Mouse (Mus musculus): ENCODE measurements at regions not wholly inside any gene's neighbourhood (a gene's known extent, or its start where the extent isn't known, plus 50 kb on each side); places are given as distances from the start of the nearest gene placed in this dataset.

DNA sequence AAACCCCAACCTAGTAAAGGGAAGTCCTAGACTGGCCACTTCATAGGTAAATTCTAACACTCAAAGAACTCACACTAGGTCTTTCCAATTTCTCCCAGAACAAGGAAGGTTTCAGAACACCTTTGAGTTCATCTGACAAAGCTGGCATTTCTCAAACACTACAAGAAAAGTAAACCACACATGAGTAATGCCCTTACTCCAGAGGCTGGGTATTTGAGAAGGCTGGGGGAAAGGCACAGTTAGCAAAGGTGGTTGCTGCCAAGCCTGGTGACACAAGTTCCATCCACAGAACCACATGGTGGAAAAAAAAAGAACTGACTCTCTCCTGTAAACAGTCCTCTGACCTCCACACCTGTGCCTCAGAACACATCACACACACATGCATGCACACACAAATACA lies 111.9 kb upstream of the Ccnd1 start:
- DNase-seq = no peak

DNA sequence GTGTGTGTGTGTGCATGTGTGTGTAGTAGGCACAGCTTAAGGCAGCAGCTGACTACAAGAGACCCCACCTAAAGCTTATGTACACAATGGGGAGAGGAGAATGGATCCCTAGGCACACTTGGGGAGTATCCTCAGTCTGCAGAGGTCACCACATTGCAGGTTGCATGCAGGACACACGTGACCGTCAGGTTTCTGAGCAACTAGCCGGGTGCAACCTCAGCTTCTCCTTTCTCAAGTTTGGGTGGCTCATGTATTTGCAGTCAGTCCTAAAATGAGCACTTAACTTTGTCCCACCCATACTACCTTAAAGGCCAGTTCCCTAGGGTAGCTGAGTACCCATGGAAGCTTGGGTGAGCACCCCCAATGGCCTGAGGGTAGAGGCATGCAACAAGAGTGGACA lies 111.0 kb upstream of the Ccnd1 start:
- ATAC-seq = no peak
- 44% methylated on average over 3 of the region's 3 CpGs for WGBS (ENCODE audit: insufficient replicate concordance)

More for the DNA sequence above, 111.9 kb upstream of the Ccnd1 start:
- Histone ChIP-seq H3K4me1 (ENCODE audit: insufficient read depth) (peaks cover 30% of the 10 kb centered on the region), H3K9me3 (ENCODE audit: low read length) (peaks cover 4% of the 10 kb centered on the region; the same call in 1 of the 2 replicates), H3K36me3 (replicated peaks; ENCODE audit: insufficient read depth, low read length) (no peaks in the 10 kb centered on the region), H3K4me2 (ENCODE audit: low read depth, low read length) (no peak overlapping the region), H3K27me3 (ENCODE audit: insufficient read depth, low read length) (no peaks in the 10 kb centered on the region), H3K9ac (replicated peaks) (no peak overlapping the region), H3K4me3 (ENCODE audit: low read depth, low read length) (no peak overlapping the region), H3K27ac (ENCODE audit: low read depth) (no peak overlapping the region)
- no peak for TF ChIP-seq EP300 (IDR thresholded peaks at IDR 0.05; ENCODE audit: low read depth)
- TF ChIP-seq CTCF (IDR thresholded peaks at IDR 0.05; ENCODE audit: low read depth) = no peak
- ATAC-seq = no peak

DNA sequence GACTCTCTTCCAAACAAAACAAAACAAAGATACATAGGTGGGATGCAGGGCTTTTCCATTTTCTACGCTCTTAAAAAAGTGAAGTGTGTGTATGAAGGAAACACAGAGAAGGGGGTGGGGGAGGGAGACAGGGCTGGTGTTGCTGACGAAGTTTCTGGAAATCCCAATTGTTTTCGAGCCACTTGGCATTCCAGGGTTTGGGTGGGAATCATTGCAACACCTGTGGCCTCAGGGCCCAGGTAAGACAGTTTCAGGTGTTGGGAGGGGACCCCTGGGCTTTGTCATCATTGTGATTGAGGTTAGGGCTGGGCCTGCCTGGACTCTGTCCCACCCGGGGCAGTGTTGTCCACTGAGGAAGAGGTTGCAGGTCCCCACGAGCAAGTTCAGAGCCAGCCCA lies 108.8 kb upstream of the Ccnd1 start:
- H3K4me1 ChIP-seq (ENCODE audit: insufficient read depth) = peaks cover 36% of the 10 kb centered on the region
- no peaks in the 10 kb centered on the region for H3K9me3 ChIP-seq (ENCODE audit: low read length)
- H3K4me3 ChIP-seq (ENCODE audit: low read depth, low read length) = no peak overlapping the region
- no peaks in the 10 kb centered on the region for H3K36me3 ChIP-seq (replicated peaks; ENCODE audit: insufficient read depth, low read length)
- H3K4me2 ChIP-seq (ENCODE audit: low read depth, low read length) = no peak overlapping the region
- no peak overlapping the region for H3K27ac ChIP-seq (ENCODE audit: low read depth)
- no peak for ATAC-seq
- DNase-seq = no peak
- H3K27me3 ChIP-seq (ENCODE audit: insufficient read depth, low read length) = no peaks in the 10 kb centered on the region
- TF ChIP-seq EP300 (IDR thresholded peaks at IDR 0.05; ENCODE audit: low read depth) = no peak
- H3K9ac ChIP-seq (replicated peaks) = no peak overlapping the region
- 67% methylated on average over 5 of the region's 5 CpGs for WGBS (ENCODE audit: insufficient replicate concordance)

More for the DNA sequence above, 111.0 kb upstream of the Ccnd1 start:
- DNase-seq = no peak
- Histone ChIP-seq H3K9ac (replicated peaks) (no peak overlapping the region), H3K9me3 (ENCODE audit: low read length) (peaks cover 4% of the 10 kb centered on the region; the same call in 1 of the 2 replicates), H3K4me3 (ENCODE audit: low read depth, low read length) (no peak overlapping the region), H3K27ac (ENCODE audit: low read depth) (no peak overlapping the region), H3K27me3 (ENCODE audit: insufficient read depth, low read length) (no peaks in the 10 kb centered on the region), H3K4me2 (ENCODE audit: low read depth, low read length) (no peak overlapping the region), H3K4me1 (ENCODE audit: insufficient read depth) (peaks cover 27% of the 10 kb centered on the region), H3K36me3 (replicated peaks; ENCODE audit: insufficient read depth, low read length) (no peaks in the 10 kb centered on the region)
- TF ChIP-seq CTCF (IDR thresholded peaks at IDR 0.05; ENCODE audit: low read depth) (no peak), EP300 (IDR thresholded peaks at IDR 0.05; ENCODE audit: low read depth) (no peak)

DNA sequence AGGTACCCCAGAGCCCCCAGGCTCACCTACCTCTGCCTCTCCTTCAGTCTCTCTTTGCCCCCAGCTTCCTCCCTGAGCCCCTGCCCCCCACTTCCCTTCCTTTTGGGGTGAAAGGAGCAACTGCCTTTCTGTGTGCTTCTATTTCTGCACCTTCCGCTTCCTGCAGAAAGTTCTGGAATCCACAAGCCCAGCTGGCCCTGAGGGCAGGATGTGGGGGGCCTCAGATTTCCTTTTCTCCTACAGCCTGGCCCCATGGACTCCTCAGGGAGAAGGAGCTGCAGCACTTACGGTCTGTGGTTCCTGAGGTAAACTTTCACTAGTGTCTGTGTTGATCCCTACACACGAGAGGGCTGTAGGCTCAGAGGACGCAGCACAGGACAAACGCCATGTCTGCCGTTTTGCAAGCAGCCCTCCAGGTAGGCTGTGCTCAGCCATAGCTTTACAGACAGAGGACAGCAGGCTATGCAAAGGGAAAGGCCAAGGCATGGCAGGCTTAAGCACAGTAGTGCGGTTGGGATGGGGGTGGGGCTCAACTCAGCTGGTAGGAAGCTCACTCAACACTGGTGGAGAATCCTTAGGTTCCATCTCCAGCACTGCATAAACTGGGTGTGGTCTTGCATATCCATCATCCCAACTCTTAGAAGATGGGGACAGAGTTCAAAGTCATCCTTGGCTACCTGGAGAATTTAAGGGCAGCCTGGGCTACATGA lies 108.2 kb upstream of the Ccnd1 start:
- Histone ChIP-seq H3K4me2 (ENCODE audit: low read depth, low read length) (peak overlapping the region; percentile 10; the same call in 1 of the 2 replicates), H3K4me1 (ENCODE audit: insufficient read depth) (peaks cover 37% of the 10 kb centered on the region), H3K27ac (ENCODE audit: low read depth) (no peak overlapping the region), H3K27me3 (ENCODE audit: insufficient read depth, low read length) (no peaks in the 10 kb centered on the region), H3K9ac (replicated peaks) (no peak overlapping the region), H3K4me3 (ENCODE audit: low read depth, low read length) (no peak overlapping the region), H3K36me3 (replicated peaks; ENCODE audit: insufficient read depth, low read length) (no peaks in the 10 kb centered on the region), H3K9me3 (ENCODE audit: low read length) (no peaks in the 10 kb centered on the region)
- WGBS (ENCODE audit: insufficient replicate concordance) = 47% methylated on average over 7 of the region's 7 CpGs
- ATAC-seq = no peak
- DNase-seq = peak; percentile 31
- 0 out of 2 replicates have a peak, but pooled peaks have one; percentile 38 for TF ChIP-seq EP300 (IDR thresholded peaks at IDR 0.05; ENCODE audit: low read depth)
- TF ChIP-seq CTCF (IDR thresholded peaks at IDR 0.05; ENCODE audit: low read depth) = no peak

DNA sequence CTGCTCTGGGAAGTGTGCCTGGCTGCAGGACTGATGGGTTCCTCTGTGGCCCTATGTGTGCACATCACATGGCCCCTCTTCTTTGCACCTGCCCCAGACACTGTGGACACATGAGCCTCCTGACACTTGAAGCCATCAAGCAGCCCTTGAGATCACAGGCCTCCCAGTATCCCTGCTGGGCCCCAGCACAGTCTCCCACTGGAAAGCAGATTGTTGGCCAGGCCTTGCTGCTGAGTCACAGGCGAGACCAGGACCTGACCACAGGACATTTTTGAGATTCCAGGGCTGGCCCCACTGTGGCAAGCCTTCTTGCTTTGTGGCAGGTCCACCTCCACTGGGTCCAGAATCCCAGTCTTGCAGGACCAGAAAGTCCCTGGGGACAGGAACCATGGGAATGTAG lies 105.5 kb upstream of the Ccnd1 start:
- Histone ChIP-seq H3K9ac (replicated peaks) (no peak overlapping the region), H3K27ac (ENCODE audit: low read depth) (no peak overlapping the region), H3K4me3 (ENCODE audit: low read depth, low read length) (no peak overlapping the region), H3K9me3 (ENCODE audit: low read length) (no peaks in the 10 kb centered on the region), H3K36me3 (replicated peaks; ENCODE audit: insufficient read depth, low read length) (no peaks in the 10 kb centered on the region), H3K27me3 (ENCODE audit: insufficient read depth, low read length) (no peaks in the 10 kb centered on the region), H3K4me1 (ENCODE audit: insufficient read depth) (peaks cover 48% of the 10 kb centered on the region), H3K4me2 (ENCODE audit: low read depth, low read length) (no peak overlapping the region)
- ATAC-seq (no peak), DNase-seq (no peak)
- TF ChIP-seq EP300 (IDR thresholded peaks at IDR 0.05; ENCODE audit: low read depth) = no peak
- no peak for TF ChIP-seq CTCF (IDR thresholded peaks at IDR 0.05; ENCODE audit: low read depth)
- 25% methylated on average over 1 of the region's 1 CpGs for WGBS (ENCODE audit: insufficient replicate concordance)

DNA sequence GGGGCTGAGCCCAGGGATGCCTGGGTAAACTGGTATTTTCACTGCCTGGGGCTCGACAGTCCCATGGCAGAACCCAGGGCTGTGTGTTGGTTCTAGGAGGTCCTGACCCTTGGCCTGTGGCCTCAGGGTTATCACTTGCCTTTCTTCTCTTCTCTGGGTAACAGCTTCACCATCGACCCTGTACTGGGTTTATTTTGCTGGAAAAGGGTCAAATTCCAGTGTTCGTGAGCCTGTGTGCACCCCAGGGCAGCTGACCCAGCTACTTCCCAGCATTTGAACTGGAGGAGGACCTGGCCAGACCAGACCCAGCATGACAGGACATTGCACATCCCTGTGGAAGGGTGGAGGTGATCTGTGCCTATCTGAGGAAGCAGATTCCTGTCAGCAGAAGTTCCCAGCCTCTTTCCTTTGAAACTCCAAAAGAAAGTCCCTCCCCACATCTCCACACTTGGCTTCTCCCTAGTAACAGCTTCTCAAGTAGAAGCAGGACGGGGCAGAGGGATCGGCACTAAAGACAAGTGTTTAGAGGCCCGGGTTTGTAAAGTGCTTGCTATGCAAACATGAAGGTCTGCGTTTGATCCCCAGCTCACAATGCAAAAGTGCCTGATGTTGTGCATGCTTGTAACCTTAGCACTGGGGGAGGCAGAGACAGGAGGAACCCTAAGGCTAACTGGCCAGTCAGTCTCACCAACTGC lies 103.9 kb upstream of the Ccnd1 start:
- H3K27me3 ChIP-seq (ENCODE audit: insufficient read depth, low read length) = no peaks in the 10 kb centered on the region
- DNase-seq = peak; percentile 30
- ATAC-seq = peak; percentile 80
- no peak for TF ChIP-seq CTCF (IDR thresholded peaks at IDR 0.05; ENCODE audit: low read depth)
- TF ChIP-seq EP300 (IDR thresholded peaks at IDR 0.05; ENCODE audit: low read depth) = no peak
- H3K4me1 ChIP-seq (ENCODE audit: insufficient read depth) = peaks cover 45% of the 10 kb centered on the region
- no peak overlapping the region for H3K4me3 ChIP-seq (ENCODE audit: low read depth, low read length)
- no peak overlapping the region for H3K4me2 ChIP-seq (ENCODE audit: low read depth, low read length)
- 56% methylated on average over 7 of the region's 7 CpGs for WGBS (ENCODE audit: insufficient replicate concordance)
- no peaks in the 10 kb centered on the region for H3K9me3 ChIP-seq (ENCODE audit: low read length)
- H3K36me3 ChIP-seq (replicated peaks; ENCODE audit: insufficient read depth, low read length) = no peaks in the 10 kb centered on the region
- H3K9ac ChIP-seq (replicated peaks) = no peak overlapping the region
- H3K27ac ChIP-seq (ENCODE audit: low read depth) = peak overlapping the region; percentile 16

Data from liver, postnatal 0 days (tissue).